Mouse (Mus musculus): Measurements from ENCODE around the gene Aven. TPM values are rescaled to one million over a fixed set of nuclear protein-coding genes. Genes with fewer than 3 reads are reported as not detected.

Aven gene
- polyA plus RNA-seq, 1 experiment, result 0.41 TPM

DNA sequence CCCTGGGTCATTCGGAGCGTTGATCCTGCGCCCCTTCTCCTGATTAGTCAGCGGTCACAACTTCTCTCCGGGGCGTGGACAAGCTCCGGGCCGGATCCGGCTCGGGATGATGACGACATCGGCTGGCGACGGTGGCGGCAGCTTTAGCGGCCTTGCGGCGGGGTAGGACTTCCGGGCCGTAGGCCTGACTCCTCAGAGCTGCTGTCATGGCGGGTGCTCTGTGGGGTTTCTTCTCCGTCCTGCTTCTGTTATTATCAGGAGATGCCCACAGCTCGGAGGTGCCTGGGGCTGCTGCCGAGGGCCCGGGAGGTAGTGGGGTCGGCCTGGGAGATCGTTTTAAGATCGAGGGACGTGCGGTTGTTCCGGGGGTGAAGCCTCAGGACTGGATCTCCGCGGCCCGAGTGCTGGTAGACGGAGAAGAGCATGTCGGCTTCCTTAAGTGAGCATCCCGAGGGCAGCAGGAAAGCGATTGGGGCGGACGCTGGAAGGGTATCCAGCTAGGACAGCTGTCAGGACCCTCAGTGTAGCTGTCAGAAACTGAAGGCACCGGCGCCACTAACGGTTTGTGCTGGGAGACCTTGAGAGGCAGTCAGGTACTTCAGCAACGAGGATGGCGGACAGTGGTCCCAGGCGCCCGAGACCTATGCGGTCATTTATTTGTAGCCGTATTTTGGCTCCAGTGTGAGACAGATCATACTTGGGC, 37.8 kb upstream of the Aven start, which contains the start of gene Emc7:
Gene Emc7 (plus strand): TSS at position 136 of the 703 bp plus-strand sequence.
- H3K4me3 ChIP-seq (replicated peaks), result peak within 1 kb of the TSS; percentile 79
- H3K36me3 ChIP-seq (ENCODE audit: control insufficient read depth), result peaks cover 17% of the 10 kb centered on the region
- peaks cover under 1% of the 10 kb centered on the region for H3K9me3 ChIP-seq (ENCODE audit: control insufficient read depth, low read length)
- no peaks in the 10 kb centered on the region for H3K27me3 ChIP-seq (ENCODE audit: control insufficient read depth)
- TF ChIP-seq GATA1 (IDR thresholded peaks at IDR 0.05; ENCODE audit: low read length) (no peak), TAL1 (IDR thresholded peaks at IDR 0.05; ENCODE audit: low read length) (no peak)
- H3K4me1 ChIP-seq (ENCODE audit: control insufficient read depth), result peaks cover 35% of the 10 kb centered on the region

DNA sequence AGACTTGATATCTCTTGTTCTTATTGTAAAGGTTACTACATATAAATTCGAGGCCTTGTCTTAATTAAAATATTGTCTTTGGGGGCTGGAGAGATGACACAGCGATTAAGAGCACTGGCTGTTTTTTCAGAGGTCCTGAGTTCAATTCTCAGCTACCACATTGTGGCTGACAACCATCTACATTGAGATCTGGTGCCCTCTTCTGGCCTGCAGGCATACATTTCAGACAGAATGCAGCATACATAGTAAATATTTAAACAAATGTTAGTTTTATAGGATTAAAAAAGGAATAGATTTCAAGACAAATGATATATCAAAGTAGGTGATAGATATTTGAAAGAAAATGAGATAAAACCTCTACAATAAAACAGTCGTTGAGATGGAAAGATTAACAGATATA, 32.2 kb upstream of the Aven start:
- no peaks in the 10 kb centered on the region for H3K27me3 ChIP-seq (ENCODE audit: control insufficient read depth)

DNA sequence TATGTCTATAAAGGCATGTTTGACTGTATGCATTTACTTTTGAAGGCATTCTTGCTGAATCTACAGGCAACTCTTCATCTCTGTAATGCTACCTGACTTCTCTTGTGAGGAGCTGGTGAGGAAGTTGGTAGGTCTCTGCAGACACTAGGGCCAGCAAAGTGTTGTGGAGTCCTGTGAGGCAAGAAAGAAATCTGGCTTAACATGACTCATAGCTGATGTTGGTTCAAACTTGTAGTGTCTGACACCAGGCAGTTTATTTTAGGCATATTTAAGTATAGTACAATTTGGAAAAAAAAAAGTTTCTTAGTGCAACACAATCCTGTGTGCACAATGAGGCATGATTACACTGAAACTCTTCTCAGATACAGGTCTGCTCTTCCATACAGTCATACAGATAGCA, 23.2 kb upstream of the Aven start:
- peaks cover 53% of the 10 kb centered on the region for H3K36me3 ChIP-seq (ENCODE audit: control insufficient read depth)
- TF ChIP-seq TAL1 (IDR thresholded peaks at IDR 0.05; ENCODE audit: low read length) (no peak), GATA1 (IDR thresholded peaks at IDR 0.05; ENCODE audit: low read length) (no peak)
- H3K4me3 ChIP-seq (replicated peaks), result no peak overlapping the region
- no peaks in the 10 kb centered on the region for H3K9me3 ChIP-seq (ENCODE audit: control insufficient read depth, low read length)
- no peaks in the 10 kb centered on the region for H3K27me3 ChIP-seq (ENCODE audit: control insufficient read depth)
- H3K4me1 ChIP-seq (ENCODE audit: control insufficient read depth), result no peaks in the 10 kb centered on the region

More for the DNA sequence above, 32.2 kb upstream of the Aven start:
- H3K4me1 ChIP-seq (ENCODE audit: control insufficient read depth), result peaks cover 15% of the 10 kb centered on the region
- H3K9me3 ChIP-seq (ENCODE audit: control insufficient read depth, low read length), result peaks cover 2% of the 10 kb centered on the region
- H3K36me3 ChIP-seq (ENCODE audit: control insufficient read depth), result peaks cover 56% of the 10 kb centered on the region
- no peak overlapping the region for H3K4me3 ChIP-seq (replicated peaks)
- no peak for TF ChIP-seq TAL1 (IDR thresholded peaks at IDR 0.05; ENCODE audit: low read length)
- no peak for TF ChIP-seq GATA1 (IDR thresholded peaks at IDR 0.05; ENCODE audit: low read length)

DNA sequence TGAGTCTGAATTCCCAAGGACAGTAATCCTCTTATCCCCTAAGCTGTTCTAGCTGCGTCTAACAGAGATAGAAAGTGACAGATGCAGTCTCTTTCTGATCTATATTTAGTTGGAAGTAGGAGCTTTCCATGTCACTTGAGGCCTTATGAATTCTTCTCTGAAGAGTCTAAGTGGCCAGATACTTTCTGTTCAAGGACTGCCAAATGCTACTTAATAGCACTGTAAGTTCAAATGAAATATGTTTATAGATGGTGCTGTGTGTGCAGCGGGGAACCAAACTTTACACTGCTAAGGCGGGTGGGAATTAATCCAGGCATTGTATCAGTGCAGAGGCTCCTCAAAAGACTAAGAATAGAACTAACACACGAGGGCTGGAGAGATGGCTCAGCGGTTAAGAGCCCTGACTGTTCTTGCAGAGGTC, 21.8 kb upstream of the Aven start:
- TF ChIP-seq GATA1 (IDR thresholded peaks at IDR 0.05; ENCODE audit: low read length), result no peak
- no peak for TF ChIP-seq TAL1 (IDR thresholded peaks at IDR 0.05; ENCODE audit: low read length)
- H3K4me1 ChIP-seq (ENCODE audit: control insufficient read depth), result no peaks in the 10 kb centered on the region
- H3K9me3 ChIP-seq (ENCODE audit: control insufficient read depth, low read length), result no peaks in the 10 kb centered on the region
- H3K36me3 ChIP-seq (ENCODE audit: control insufficient read depth), result peaks cover 47% of the 10 kb centered on the region
- H3K4me3 ChIP-seq (replicated peaks), result no peak overlapping the region
- no peaks in the 10 kb centered on the region for H3K27me3 ChIP-seq (ENCODE audit: control insufficient read depth)

DNA sequence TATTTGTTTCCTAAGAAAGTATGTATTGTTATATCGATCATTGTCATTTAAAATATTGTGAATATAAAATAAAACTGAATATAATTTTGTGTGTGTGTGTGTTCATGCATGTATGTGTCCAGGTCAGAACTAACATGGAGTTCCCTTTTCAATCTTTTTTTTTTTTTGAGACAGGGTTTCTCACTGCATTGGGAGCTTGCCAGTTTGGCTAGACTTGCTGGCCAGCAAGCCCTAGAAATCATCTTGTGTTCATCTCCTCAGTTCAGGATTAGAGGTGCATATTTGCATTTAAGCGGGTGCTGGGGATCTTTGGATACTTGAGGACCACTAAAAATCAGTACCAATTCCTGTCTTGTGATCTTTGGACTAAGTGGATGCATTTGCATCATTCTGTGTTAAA, 20.7 kb upstream of the Aven start:
- Histone ChIP-seq H3K9me3 (ENCODE audit: control insufficient read depth, low read length) (no peaks in the 10 kb centered on the region), H3K27me3 (ENCODE audit: control insufficient read depth) (no peaks in the 10 kb centered on the region), H3K36me3 (ENCODE audit: control insufficient read depth) (peaks cover 37% of the 10 kb centered on the region), H3K4me3 (replicated peaks) (no peak overlapping the region), H3K4me1 (ENCODE audit: control insufficient read depth) (no peaks in the 10 kb centered on the region)
- TF ChIP-seq GATA1 (IDR thresholded peaks at IDR 0.05; ENCODE audit: low read length) (no peak), TAL1 (IDR thresholded peaks at IDR 0.05; ENCODE audit: low read length) (no peak)

DNA sequence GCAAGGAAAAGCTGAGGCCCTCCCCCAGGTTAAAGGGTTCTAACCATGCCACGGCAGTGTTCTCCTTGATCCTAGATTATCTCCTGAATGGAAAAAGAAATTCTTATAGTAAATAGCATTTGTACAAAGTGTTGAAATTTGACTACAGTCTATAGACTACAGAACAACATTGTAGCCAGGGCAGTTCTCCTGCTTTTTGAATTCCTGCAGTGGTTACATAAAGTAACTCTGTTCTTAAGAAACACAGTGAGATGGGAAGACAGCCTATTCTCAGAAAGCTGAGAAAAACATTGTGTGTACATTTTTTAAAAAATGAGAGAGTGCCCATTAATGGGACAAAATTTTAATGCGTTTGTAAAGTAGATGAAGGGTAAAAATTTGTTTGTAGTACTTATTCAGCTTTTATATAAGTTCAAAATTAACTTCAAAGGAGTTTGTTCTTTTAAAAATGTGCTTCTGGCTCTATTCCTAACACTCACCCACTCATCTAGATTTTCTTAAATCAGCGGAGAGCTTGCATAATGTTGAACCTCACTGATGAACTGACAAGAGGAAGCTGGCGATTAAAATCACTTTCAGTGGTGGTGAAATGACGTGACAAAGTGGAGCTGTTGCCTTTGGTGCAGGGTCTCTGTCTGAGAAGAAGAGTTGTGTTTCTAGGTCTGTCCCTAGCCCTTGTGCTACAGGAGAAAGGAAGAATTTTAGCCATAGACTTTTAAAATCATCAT, 17.6 kb upstream of the Aven start:
- H3K4me1 ChIP-seq (ENCODE audit: control insufficient read depth), result no peaks in the 10 kb centered on the region
- no peaks in the 10 kb centered on the region for H3K27me3 ChIP-seq (ENCODE audit: control insufficient read depth)
- no peaks in the 10 kb centered on the region for H3K9me3 ChIP-seq (ENCODE audit: control insufficient read depth, low read length)
- H3K36me3 ChIP-seq (ENCODE audit: control insufficient read depth), result peaks cover 6% of the 10 kb centered on the region
- no peak for TF ChIP-seq TAL1 (IDR thresholded peaks at IDR 0.05; ENCODE audit: low read length)
- no peak for TF ChIP-seq GATA1 (IDR thresholded peaks at IDR 0.05; ENCODE audit: low read length)
- H3K4me3 ChIP-seq (replicated peaks), result no peak overlapping the region

DNA sequence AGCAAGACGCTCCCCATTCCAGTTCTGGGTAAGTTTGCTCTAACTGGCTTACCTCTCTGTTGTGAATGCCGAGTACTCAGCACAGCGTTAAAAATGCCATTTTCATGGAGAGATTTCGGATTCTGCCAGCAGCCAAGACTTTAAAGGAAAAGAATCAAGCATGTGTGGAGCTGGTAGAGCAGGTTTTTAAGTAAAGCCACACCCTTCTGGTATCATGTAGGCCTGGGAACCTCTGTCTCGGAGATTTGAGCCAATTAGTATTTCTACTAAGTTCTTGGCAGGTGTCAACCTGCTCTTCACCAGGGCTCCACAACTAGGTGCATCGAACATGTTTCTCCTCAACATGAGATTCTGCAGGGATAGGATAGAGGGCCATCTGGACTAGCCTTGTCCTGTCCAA, 16.2 kb upstream of the Aven start:
- H3K27me3 ChIP-seq (ENCODE audit: control insufficient read depth), result no peaks in the 10 kb centered on the region
- TF ChIP-seq TAL1 (IDR thresholded peaks at IDR 0.05; ENCODE audit: low read length), result no peak
- TF ChIP-seq GATA1 (IDR thresholded peaks at IDR 0.05; ENCODE audit: low read length), result no peak
- H3K4me3 ChIP-seq (replicated peaks), result no peak overlapping the region
- peaks cover 2% of the 10 kb centered on the region; the same call in 1 of the 2 replicates for H3K36me3 ChIP-seq (ENCODE audit: control insufficient read depth)
- no peaks in the 10 kb centered on the region for H3K9me3 ChIP-seq (ENCODE audit: control insufficient read depth, low read length)
- no peaks in the 10 kb centered on the region for H3K4me1 ChIP-seq (ENCODE audit: control insufficient read depth)

DNA sequence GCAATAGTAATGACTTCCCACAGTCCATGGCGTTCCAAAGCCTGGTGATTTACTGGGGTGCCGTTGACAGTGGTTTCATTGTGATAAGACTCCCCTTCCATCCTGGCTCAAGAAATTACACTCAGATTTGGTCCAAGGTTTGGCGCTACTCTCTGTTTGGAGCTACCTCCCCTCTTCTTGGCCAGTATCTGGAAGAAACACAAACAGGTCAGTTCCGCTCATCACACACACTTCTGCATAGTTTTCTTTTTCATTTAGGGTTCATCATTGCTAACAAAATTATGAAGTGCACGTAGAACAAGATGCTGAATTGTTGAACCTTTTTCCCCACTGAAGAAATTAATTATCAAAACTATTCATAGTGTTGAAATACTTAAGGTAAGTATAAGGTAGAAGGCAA, 12.1 kb upstream of the Aven start, which contains the start of gene Chrm5:
Gene Chrm5 (minus strand): TSS at position 101 of the 400 bp plus-strand sequence.
- TF ChIP-seq GATA1 (IDR thresholded peaks at IDR 0.05; ENCODE audit: low read length) (no peak), TAL1 (IDR thresholded peaks at IDR 0.05; ENCODE audit: low read length) (no peak)
- Histone ChIP-seq H3K27me3 (ENCODE audit: control insufficient read depth) (no peaks in the 10 kb centered on the region), H3K4me1 (ENCODE audit: control insufficient read depth) (no peaks in the 10 kb centered on the region), H3K9me3 (ENCODE audit: control insufficient read depth, low read length) (no peaks in the 10 kb centered on the region), H3K36me3 (ENCODE audit: control insufficient read depth) (no peaks in the 10 kb centered on the region), H3K4me3 (replicated peaks) (no peak within 1 kb of the TSS)

DNA sequence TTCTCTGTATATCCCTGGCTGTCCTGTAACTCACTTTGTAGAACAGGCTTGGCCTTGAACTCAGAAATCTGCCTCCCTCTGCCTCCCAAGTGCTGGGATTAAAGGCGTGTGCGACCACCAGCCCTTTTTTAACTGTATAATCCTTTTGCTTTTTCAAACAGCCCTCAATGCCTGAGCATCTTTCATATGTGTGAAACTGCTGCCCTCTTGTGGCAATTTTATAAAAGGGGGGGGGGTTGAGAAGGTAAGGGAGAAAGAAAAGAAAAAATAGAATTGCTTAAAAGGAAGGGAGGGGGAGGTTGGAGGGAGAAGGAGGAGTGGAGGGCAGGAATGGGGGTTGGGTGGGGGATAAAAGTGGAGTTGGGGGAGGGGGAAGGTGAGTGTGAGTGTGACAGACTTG, 11.2 kb upstream of the Aven start:
- H3K36me3 ChIP-seq (ENCODE audit: control insufficient read depth), result no peaks in the 10 kb centered on the region
- H3K9me3 ChIP-seq (ENCODE audit: control insufficient read depth, low read length), result no peaks in the 10 kb centered on the region
- no peak overlapping the region for H3K4me3 ChIP-seq (replicated peaks)
- peaks cover 2% of the 10 kb centered on the region; the same call in 1 of the 2 replicates for H3K27me3 ChIP-seq (ENCODE audit: control insufficient read depth)
- no peak for TF ChIP-seq GATA1 (IDR thresholded peaks at IDR 0.05; ENCODE audit: low read length)
- no peak for TF ChIP-seq TAL1 (IDR thresholded peaks at IDR 0.05; ENCODE audit: low read length)
- no peaks in the 10 kb centered on the region for H3K4me1 ChIP-seq (ENCODE audit: control insufficient read depth)
